Mouse (Mus musculus) CH12.LX (cell line): ENCODE data around the gene Npas3. TPM values are rescaled to one million over a fixed set of nuclear protein-coding genes. Genes with fewer than 3 reads are reported as not detected.

Source experiments
- DNase-seq: peaks from one replicate; pipeline ENCODE4 v3.0.0-alpha.2; 2013; ENCODE audit errors: extremely low read depth
- H3K27ac ChIP-seq: 2 replicates; pipeline ENCODE4 v1.5.1; 2012; ENCODE audit warnings: low read depth, mild to moderate bottlenecking, control low read depth, moderate library complexity; ENCODE audit not compliant: insufficient read depth
- H3K27me3 ChIP-seq: replicated peaks from 2 replicates; pipeline ENCODE3; 2012; ENCODE audit warnings: inconsistent platforms
- H3K36me3 ChIP-seq, 2 experiments: replicated peaks in 1 of 2; 2 replicates each; pipeline versions ENCODE3 to v1.6.1; 2012; ENCODE audit warnings: inconsistent platforms in 1 of 2, low read length in 1 of 2, mild to moderate bottlenecking in 1 of 2, mixed read lengths in 1 of 2, moderate library complexity in 1 of 2; ENCODE audit not compliant: control insufficient read depth in 1 of 2, insufficient read depth in 1 of 2
- H3K4me1 ChIP-seq, 2 experiments: 2 replicates each; pipeline ENCODE4 v1.6.1; 2012; ENCODE audit warnings: inconsistent platforms in 1 of 2, moderate library complexity in 1 of 2; ENCODE audit not compliant: insufficient read depth in 2 of 2, control insufficient read depth in 1 of 2
- H3K4me2 ChIP-seq: 2 replicates; pipeline ENCODE4 v1.6.1; 2012; ENCODE audit warnings: low read depth, mild to moderate bottlenecking, control low read depth; ENCODE audit not compliant: poor library complexity, insufficient read depth, severe bottlenecking
- H3K4me3 ChIP-seq, 3 experiments: fragments of 150-350 bp in 1 of 3; sonication (generic) in 1 of 3; replicated peaks in 1 of 3; 2 replicates each; pipeline versions ENCODE3 to v1.5.1; 2011 to 2012; ENCODE audit warnings: low read depth in 2 of 3, low read length in 2 of 3, mild to moderate bottlenecking in 2 of 3, moderate library complexity in 2 of 3, control low read depth in 1 of 3, improper control_type of control experiment in 1 of 3, inconsistent platforms in 1 of 3, mixed read lengths in 1 of 3; ENCODE audit not compliant: poor library complexity in 1 of 3
- H3K79me2 ChIP-seq: replicated peaks from 2 replicates; pipeline ENCODE4 v1.6.1; 2012; ENCODE audit warnings: mild to moderate bottlenecking, moderate library complexity; ENCODE audit not compliant: control insufficient read depth, poor library complexity, insufficient read depth, severe bottlenecking; ENCODE audit errors: extremely low read depth
- H3K9ac ChIP-seq: 2 replicates; pipeline ENCODE4 v1.6.1; 2012; ENCODE audit warnings: low read depth, mild to moderate bottlenecking, control low read depth, moderate library complexity; ENCODE audit not compliant: insufficient read depth
- H3K9me3 ChIP-seq: replicated peaks from 2 replicates; pipeline ENCODE3; 2012; ENCODE audit warnings: low read length, inconsistent platforms, mixed read lengths
- CHD1 ChIP-seq: IDR thresholded peaks from 2 replicates; pipeline ENCODE4 v1.6.1; 2012; ENCODE audit warnings: low read depth, low read length, improper control_type of control experiment, inconsistent platforms
- CHD2 ChIP-seq: IDR thresholded peaks from 2 replicates; pipeline ENCODE4 v1.6.1; 2011; ENCODE audit warnings: low read length, improper control_type of control experiment
- E2F4 ChIP-seq: IDR thresholded peaks from 2 replicates; pipeline ENCODE4 v1.6.1; 2011; ENCODE audit warnings: low read depth, low read length, improper control_type of control experiment; ENCODE audit not compliant: insufficient replicate concordance
- EP300 ChIP-seq: IDR thresholded peaks from 2 replicates; pipeline ENCODE4 v1.6.1; 2011; ENCODE audit warnings: low read length, improper control_type of control experiment
- GABPA ChIP-seq: IDR thresholded peaks from 2 replicates; pipeline ENCODE4 v1.6.1; 2012; ENCODE audit warnings: low read depth, low read length, improper control_type of control experiment, inconsistent platforms; ENCODE audit not compliant: insufficient replicate concordance
- HCFC1 ChIP-seq: IDR thresholded peaks from 2 replicates; pipeline ENCODE4 v1.6.1; 2012; ENCODE audit warnings: low read depth, mild to moderate bottlenecking, inconsistent platforms, low read length, improper control_type of control experiment
- IRF4 ChIP-seq: IDR thresholded peaks from 2 replicates; pipeline ENCODE4 v1.6.1; 2014; ENCODE audit warnings: low read depth, mild to moderate bottlenecking, inconsistent platforms, low read length, improper control_type of control experiment
- JUN ChIP-seq: IDR thresholded peaks from 2 replicates; pipeline ENCODE4 v1.6.1; 2011; ENCODE audit warnings: low read depth, mild to moderate bottlenecking, low read length, improper control_type of control experiment, moderate library complexity; ENCODE audit not compliant: insufficient read depth
- KAT2A ChIP-seq: IDR thresholded peaks from 2 replicates; pipeline ENCODE4 v1.6.1; 2012; ENCODE audit warnings: low read length, improper control_type of control experiment, inconsistent platforms; ENCODE audit not compliant: insufficient replicate concordance
- MAFK ChIP-seq: IDR thresholded peaks from 2 replicates; pipeline ENCODE4 v1.6.1; 2011; ENCODE audit warnings: low read length, improper control_type of control experiment; ENCODE audit not compliant: insufficient replicate concordance
- MAZ ChIP-seq: IDR thresholded peaks from 2 replicates; pipeline ENCODE4 v1.6.1; 2012; ENCODE audit warnings: low read depth, mild to moderate bottlenecking, inconsistent platforms, low read length, improper control_type of control experiment, moderate library complexity
- MEF2A ChIP-seq: IDR thresholded peaks from 2 replicates; pipeline ENCODE4 v1.6.1; 2014; ENCODE audit warnings: low read depth, mild to moderate bottlenecking, inconsistent platforms, low read length, improper control_type of control experiment, borderline replicate concordance
- NELFE ChIP-seq: IDR thresholded peaks from 2 replicates; pipeline ENCODE4 v1.6.1; 2011; ENCODE audit warnings: low read depth, low read length, improper control_type of control experiment
- NRF1 ChIP-seq: IDR thresholded peaks from 2 replicates; pipeline ENCODE4 v1.6.1; 2014; ENCODE audit warnings: low read depth, mild to moderate bottlenecking, inconsistent platforms, low read length, improper control_type of control experiment, moderate library complexity
- PAX5 ChIP-seq: IDR thresholded peaks from 2 replicates; pipeline ENCODE4 v1.6.1; 2012; ENCODE audit warnings: low read length, inconsistent platforms, mixed read lengths
- POLR2A ChIP-seq: IDR thresholded peaks from 2 replicates; pipeline ENCODE4 v1.6.1; 2011; ENCODE audit warnings: low read depth, mild to moderate bottlenecking, improper control_type of control experiment, low read length
- POLR2AphosphoS2 ChIP-seq: IDR thresholded peaks from 2 replicates; pipeline ENCODE4 v1.6.1; 2011; ENCODE audit warnings: low read depth, low read length, improper control_type of control experiment
- RCOR1 ChIP-seq: conservative IDR thresholded peaks from 2 replicates; pipeline ENCODE4 v1.6.1; 2012; ENCODE audit warnings: low read depth, mild to moderate bottlenecking, inconsistent platforms, low read length, improper control_type of control experiment
- SIN3A ChIP-seq: IDR thresholded peaks from 2 replicates; pipeline ENCODE4 v1.6.1; 2012; ENCODE audit warnings: low read length, improper control_type of control experiment, inconsistent platforms
- TCF12 ChIP-seq: IDR thresholded peaks from 2 replicates; pipeline ENCODE4 v1.6.1; 2014; ENCODE audit warnings: low read depth, mild to moderate bottlenecking, inconsistent platforms, low read length, improper control_type of control experiment
- UBTF ChIP-seq: IDR thresholded peaks from 2 replicates; pipeline ENCODE4 v1.6.1; 2012; ENCODE audit warnings: low read depth, mild to moderate bottlenecking, inconsistent platforms, low read length, improper control_type of control experiment, moderate library complexity
- USF1 ChIP-seq: IDR thresholded peaks from 2 replicates; pipeline ENCODE4 v1.6.1; 2014; ENCODE audit warnings: low read depth, mild to moderate bottlenecking, inconsistent platforms, low read length, improper control_type of control experiment
- USF2 ChIP-seq: conservative IDR thresholded peaks from 2 replicates; pipeline ENCODE4 v1.6.1; 2011; ENCODE audit warnings: low read depth, low read length, improper control_type of control experiment
- ZC3H11A ChIP-seq: IDR thresholded peaks from 2 replicates; pipeline ENCODE4 v1.6.1; 2012; ENCODE audit warnings: low read depth, mild to moderate bottlenecking, inconsistent platforms, low read length, improper control_type of control experiment
- ZKSCAN1 ChIP-seq: IDR thresholded peaks from 2 replicates; pipeline ENCODE4 v1.6.1; 2012; ENCODE audit warnings: low read depth, inconsistent platforms, low read length, improper control_type of control experiment, borderline replicate concordance
- ZMIZ1 ChIP-seq: IDR thresholded peaks from 2 replicates; pipeline ENCODE4 v1.6.1; 2012; ENCODE audit warnings: low read depth, mild to moderate bottlenecking, inconsistent platforms, low read length, improper control_type of control experiment
- ZNF384 ChIP-seq: IDR thresholded peaks from 2 replicates; pipeline ENCODE4 v1.6.1; 2012; ENCODE audit warnings: low read depth, low read length, improper control_type of control experiment, inconsistent platforms
- dilution Hi-C: fragments of 300-500 bp; cut with MboI; formaldehyde crosslinking; loops from 2 replicates; pipeline ENCODE4 v1.14.3; 2020; ENCODE audit warnings: low sequenced_read_pairs; ENCODE audit not compliant: extremely low pct_unique_long_range_greater_than_20kb, extremely low pct_ligation_motif_present
- in situ Hi-C: fragments of 300-500 bp; cut with MboI; formaldehyde crosslinking; loops from 3 replicates; pipeline ENCODE4 v1.14.3; 2019; ENCODE audit warnings: low sequenced_read_pairs, low pct_ligation_motif_present, low pct_unique_long_range_greater_than_20kb, mixed read lengths
- polyA plus RNA-seq: library from polyadenylated mRNA; unstranded; fragments of >175 nt; gene quantifications from 2 replicates; pipeline ENCODE4 v1.2.1, GENCODE M21; 2012; ENCODE audit warnings: low read depth; ENCODE audit not compliant: insufficient read length
- total RNA-seq, 2 experiments: library from RNA; depleted of rRNA; stranded (reverse); fragments of 300-350 nt in 1 of 2; fragments of >200 nt in 1 of 2; gene quantifications; 2 replicates each; pipeline ENCODE4 v1.2.3; 2012 to 2014

Npas3 gene
- total and polyA plus RNA-seq, 3 experiments: 0.13 TPM; not detected in 1

DNA sequence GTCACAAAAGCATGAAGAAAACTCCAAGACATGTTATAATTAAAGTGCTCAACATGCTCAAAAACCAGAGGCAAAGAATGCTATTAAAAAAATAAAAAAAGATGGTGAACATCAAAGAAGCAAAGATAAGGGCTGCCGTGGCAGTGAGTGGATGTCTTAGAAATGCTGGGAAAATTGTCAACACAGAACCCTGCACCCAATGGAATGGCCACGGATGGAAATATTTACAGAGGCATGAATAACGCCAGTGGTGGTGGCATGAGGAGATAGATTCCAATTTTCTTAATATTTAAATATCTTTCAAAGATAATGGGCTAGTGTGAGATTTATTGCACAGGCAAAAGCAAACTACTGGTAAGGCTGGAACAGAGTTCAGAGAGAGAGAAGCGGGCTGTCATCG is 628.2 kb downstream of the Npas3 start:
- no peak for DNase-seq
- Histone ChIP-seq H3K4me2 (no peak overlapping the region), H3K27ac (no peak overlapping the region), H3K4me3 (no peak overlapping the region), H3K9ac (no peak overlapping the region), H3K36me3 (no peaks in the 10 kb centered on the region), H3K4me1 (no peaks in the 10 kb centered on the region), H3K27me3 (no peaks in the 10 kb centered on the region), H3K9me3 (no peaks in the 10 kb centered on the region), H3K79me2 (no peaks in the 10 kb centered on the region)
- in situ Hi-C loops: no loop called here
- no peak for TF ChIP-seq GABPA
- TF ChIP-seq TCF12: no peak
- no peak for TF ChIP-seq MEF2A
- TF ChIP-seq NRF1: no peak
- TF ChIP-seq PAX5: no peak
- no peak for TF ChIP-seq NELFE
- no peak for TF ChIP-seq ZC3H11A
- no peak for TF ChIP-seq ZNF384
- TF ChIP-seq ZMIZ1: no peak
- no peak for TF ChIP-seq IRF4
- no peak for TF ChIP-seq POLR2AphosphoS2
- dilution Hi-C loops: no loop called here

DNA sequence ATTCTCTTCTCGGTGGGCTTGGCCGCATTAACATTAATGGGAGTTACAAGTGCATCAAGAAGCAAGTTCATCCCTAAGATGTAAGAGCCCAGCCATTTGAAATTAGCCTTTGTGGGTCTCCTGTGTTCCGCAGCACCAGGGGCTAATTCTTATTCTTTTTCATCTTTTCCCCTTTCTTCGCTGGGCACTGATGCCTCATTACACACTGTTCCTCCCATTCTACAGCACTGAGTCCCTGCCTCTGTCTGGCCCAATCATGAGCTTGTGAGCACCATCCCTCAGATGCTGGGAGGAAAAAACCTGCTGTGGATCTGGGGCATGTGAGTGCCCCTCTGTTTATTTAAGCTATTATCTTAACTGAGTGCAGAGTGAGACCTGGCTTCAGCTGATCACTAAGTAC is 633.2 kb downstream of the Npas3 start:
- DNase-seq: no peak
- in situ Hi-C loops: no loop called here
- Histone ChIP-seq H3K27me3 (no peaks in the 10 kb centered on the region), H3K4me1 (no peaks in the 10 kb centered on the region), H3K4me3 (no peak overlapping the region), H3K4me2 (no peak overlapping the region), H3K79me2 (no peaks in the 10 kb centered on the region), H3K9me3 (no peaks in the 10 kb centered on the region), H3K9ac (no peak overlapping the region), H3K36me3 (no peaks in the 10 kb centered on the region), H3K27ac (no peak overlapping the region)
- TF ChIP-seq MAFK (no peak), HCFC1 (no peak), TCF12 (no peak), SIN3A (no peak), CHD2 (no peak)
- dilution Hi-C loops: no loop called here

GRCm38 (mm10) chr12:53882863-53883262 is 634.4 kb downstream of the Npas3 start:
- Histone ChIP-seq H3K36me3 (no peaks in the 10 kb centered on the region), H3K79me2 (no peaks in the 10 kb centered on the region), H3K9ac (no peak overlapping the region), H3K27ac (no peak overlapping the region), H3K9me3 (no peaks in the 10 kb centered on the region), H3K4me3 (no peak overlapping the region), H3K4me1 (no peaks in the 10 kb centered on the region), H3K4me2 (no peak overlapping the region), H3K27me3 (no peaks in the 10 kb centered on the region)
- no peak for DNase-seq
- TF ChIP-seq SIN3A (no peak), CHD1 (no peak), EP300 (no peak), RCOR1 (no peak), JUN (no peak), POLR2A (no peak), KAT2A (no peak), USF1 (no peak), MAFK (no peak), ZKSCAN1 (no peak), USF2 (no peak), E2F4 (no peak), UBTF (no peak), POLR2AphosphoS2 (no peak), HCFC1 (no peak), MAZ (no peak)
- in situ Hi-C loops: no loop called here
- dilution Hi-C loops: no loop called here
